Mouse (Mus musculus) E14TG2a.4 (cell line): ENCODE measurements around the gene Tmem164.

Experiments used
- CTCF ChIP-seq: conservative IDR thresholded peaks from 2 replicates; pipeline ENCODE4 v1.5.1; 2014; ENCODE audit warnings: low read length
- POU5F1 ChIP-seq: IDR thresholded peaks from 2 replicates; pipeline ENCODE4 v1.6.1; 2014; ENCODE audit warnings: low read length, borderline replicate concordance

DNA sequence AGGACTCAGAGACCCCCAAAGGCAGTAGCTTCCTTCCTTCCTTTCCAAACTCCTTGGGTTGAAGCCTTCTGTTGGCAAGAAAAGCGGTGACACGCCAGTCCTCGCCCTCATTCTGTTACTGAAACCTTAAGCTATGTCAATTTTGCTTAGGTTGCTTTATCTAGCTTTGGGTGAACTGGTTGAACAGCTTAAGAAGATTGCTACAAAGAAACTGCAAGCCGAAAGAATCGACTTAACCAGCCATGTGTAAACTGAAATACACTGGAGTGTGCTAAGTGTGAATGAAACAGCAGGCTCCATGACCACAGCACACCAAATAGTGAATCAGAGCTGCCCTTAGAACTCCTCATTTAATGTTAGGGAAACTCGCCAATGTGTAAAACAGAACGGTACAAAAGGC is 204.8 kb downstream of the Tmem164 start:
- TF ChIP-seq CTCF (no peak), POU5F1 (no peak)
